Mouse (Mus musculus): ENCODE data around the gene Pdcd4. TPM values are rescaled to one million over a fixed set of nuclear protein-coding genes. Genes with fewer than 3 reads are reported as not detected.

Pdcd4 gene
- polyA plus RNA-seq, 1 experiment: 2.4 TPM

DNA sequence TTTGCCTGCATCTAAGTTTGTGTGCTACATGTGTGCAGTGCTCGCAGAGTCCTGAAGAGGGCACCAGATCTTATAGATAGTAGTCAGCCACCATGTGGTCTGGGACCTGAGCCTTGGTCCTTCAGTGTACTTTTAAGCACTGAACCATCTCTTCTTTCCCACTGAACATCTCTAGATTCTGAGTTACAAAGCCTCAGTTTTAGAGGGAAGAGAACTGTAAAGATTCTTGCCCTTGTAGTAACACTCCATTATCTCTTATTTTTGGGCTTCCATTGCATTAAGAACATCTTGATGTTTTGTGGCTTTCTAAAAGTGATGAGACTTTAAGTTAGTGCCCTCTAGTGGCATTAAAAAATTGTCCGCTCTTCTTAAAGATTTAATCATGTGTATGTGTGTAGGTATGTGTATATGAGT, 33.3 kb downstream of the Pdcd4 start:
- no peak for TF ChIP-seq MYOG (IDR thresholded peaks at IDR 0.05; ENCODE audit: control insufficient read depth, extremely low read depth, insufficient read length)
- TF ChIP-seq MYOD1 (IDR thresholded peaks at IDR 0.05; ENCODE audit: control insufficient read depth, insufficient read length, low read depth): no peak
- TF ChIP-seq USF1 (IDR thresholded peaks at IDR 0.05; ENCODE audit: low read depth): no peak
- no peak for TF ChIP-seq MAX (IDR thresholded peaks at IDR 0.05)
- TF ChIP-seq CTCF (IDR thresholded peaks at IDR 0.05; ENCODE audit: control insufficient read depth, insufficient read depth, insufficient read length): no peak
- Histone ChIP-seq H3ac (ENCODE audit: control insufficient read depth, insufficient read length, low read depth) (no peak overlapping the region), H3K79me3 (ENCODE audit: low read depth) (no peaks in the 10 kb centered on the region), H3K27me3 (ENCODE audit: control insufficient read depth, insufficient read depth, insufficient read length) (no peaks in the 10 kb centered on the region), H3K79me2 (ENCODE audit: control insufficient read depth, insufficient read depth) (no peaks in the 10 kb centered on the region), H3K4me3 (ENCODE audit: insufficient read depth, poor library complexity, severe bottlenecking) (no peak overlapping the region), H3K36me3 (ENCODE audit: control insufficient read depth, insufficient read depth) (peaks cover 2% of the 10 kb centered on the region)

DNA sequence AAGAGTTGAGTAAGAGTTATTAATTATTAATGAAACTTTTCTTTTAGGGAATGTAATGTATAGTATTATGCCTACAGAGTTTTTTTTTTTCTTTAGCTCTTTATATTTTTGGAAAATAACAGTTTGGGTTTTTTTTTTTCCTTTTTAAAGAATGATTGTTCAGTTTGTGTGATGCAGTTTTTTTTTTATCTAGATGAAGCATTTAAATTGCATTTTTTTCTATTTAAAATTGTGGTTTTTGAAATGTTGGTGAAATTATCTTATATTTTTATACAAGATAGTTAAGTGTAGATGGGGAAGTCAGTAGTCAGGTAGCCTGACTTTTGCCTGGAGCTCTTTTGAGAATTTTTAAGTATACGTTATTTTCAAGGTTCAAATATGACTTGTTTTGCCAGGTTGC, 34.7 kb downstream of the Pdcd4 start:
- no peaks in the 10 kb centered on the region for H3K27me3 ChIP-seq (ENCODE audit: control insufficient read depth, insufficient read depth, insufficient read length)
- no peaks in the 10 kb centered on the region for H3K79me2 ChIP-seq (ENCODE audit: control insufficient read depth, insufficient read depth)
- H3K36me3 ChIP-seq (ENCODE audit: control insufficient read depth, insufficient read depth): peaks cover 15% of the 10 kb centered on the region
- H3ac ChIP-seq (ENCODE audit: control insufficient read depth, insufficient read length, low read depth): no peak overlapping the region
- H3K4me3 ChIP-seq (ENCODE audit: insufficient read depth, poor library complexity, severe bottlenecking): no peak overlapping the region
- H3K79me3 ChIP-seq (ENCODE audit: low read depth): no peaks in the 10 kb centered on the region
- TF ChIP-seq CEBPB (IDR thresholded peaks at IDR 0.05; ENCODE audit: low read depth): no peak
- no peak for TF ChIP-seq MAX (IDR thresholded peaks at IDR 0.05)
- TF ChIP-seq MYOD1 (IDR thresholded peaks at IDR 0.05; ENCODE audit: control insufficient read depth, insufficient read length, low read depth): no peak
- no peak for TF ChIP-seq MYOG (IDR thresholded peaks at IDR 0.05; ENCODE audit: control insufficient read depth, extremely low read depth, insufficient read length)
- TF ChIP-seq USF1 (IDR thresholded peaks at IDR 0.05; ENCODE audit: low read depth): no peak
- TF ChIP-seq CTCF (IDR thresholded peaks at IDR 0.05; ENCODE audit: control insufficient read depth, insufficient read depth, insufficient read length): no peak

DNA sequence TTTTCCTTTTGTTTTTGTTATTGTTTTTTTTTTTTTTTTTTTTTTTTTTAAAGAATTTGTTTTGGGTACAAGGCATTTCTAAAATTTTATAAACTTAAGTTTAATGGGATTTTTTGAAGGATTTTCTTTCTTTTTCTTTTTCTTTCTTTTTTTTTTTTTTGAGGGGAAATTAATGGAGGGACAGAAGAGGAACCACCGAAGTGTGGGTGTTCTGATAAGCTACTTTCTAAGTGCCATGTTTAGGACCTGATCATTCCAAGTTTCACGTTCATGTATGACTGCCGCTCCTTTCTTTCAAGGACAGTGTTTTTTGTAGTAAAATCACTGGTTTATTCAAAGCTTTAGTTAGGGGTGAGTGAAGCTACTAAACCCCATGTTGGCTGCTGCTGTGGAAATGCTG, 37.2 kb downstream of the Pdcd4 start:
- no peak overlapping the region for H3K4me3 ChIP-seq (ENCODE audit: insufficient read depth, poor library complexity, severe bottlenecking)
- H3K36me3 ChIP-seq (ENCODE audit: control insufficient read depth, insufficient read depth): peaks cover 17% of the 10 kb centered on the region

DNA sequence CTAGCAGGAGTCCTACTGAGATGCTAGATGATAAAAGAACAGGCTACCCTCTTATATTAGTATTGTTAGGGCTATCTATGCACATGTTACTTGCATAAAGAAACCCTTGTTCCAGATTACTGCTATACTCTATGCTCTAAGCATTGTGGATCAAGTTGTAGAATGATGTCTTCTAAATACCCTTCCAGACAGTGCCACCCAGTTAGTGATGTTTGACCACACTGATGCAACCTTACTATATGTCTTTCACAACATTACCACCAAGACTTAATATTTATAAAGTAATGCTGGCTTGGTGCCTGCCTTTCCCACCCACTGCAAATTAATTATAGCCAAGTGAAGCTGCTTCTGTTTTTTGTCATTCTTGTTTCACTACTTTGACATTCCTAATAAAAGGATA, 41.0 kb downstream of the Pdcd4 start:
- no peaks in the 10 kb centered on the region for H3K79me3 ChIP-seq (ENCODE audit: low read depth)

More for the DNA sequence above, 37.2 kb downstream of the Pdcd4 start:
- Histone ChIP-seq H3ac (ENCODE audit: control insufficient read depth, insufficient read length, low read depth) (no peak overlapping the region), H3K79me2 (ENCODE audit: control insufficient read depth, insufficient read depth) (no peaks in the 10 kb centered on the region), H3K79me3 (ENCODE audit: low read depth) (no peaks in the 10 kb centered on the region), H3K27me3 (ENCODE audit: control insufficient read depth, insufficient read depth, insufficient read length) (no peaks in the 10 kb centered on the region)
- TF ChIP-seq USF1 (IDR thresholded peaks at IDR 0.05; ENCODE audit: low read depth): no peak
- TF ChIP-seq FOSL1 (IDR thresholded peaks at IDR 0.05; ENCODE audit: insufficient read depth, low read length, poor library complexity, severe bottlenecking): no peak

DNA sequence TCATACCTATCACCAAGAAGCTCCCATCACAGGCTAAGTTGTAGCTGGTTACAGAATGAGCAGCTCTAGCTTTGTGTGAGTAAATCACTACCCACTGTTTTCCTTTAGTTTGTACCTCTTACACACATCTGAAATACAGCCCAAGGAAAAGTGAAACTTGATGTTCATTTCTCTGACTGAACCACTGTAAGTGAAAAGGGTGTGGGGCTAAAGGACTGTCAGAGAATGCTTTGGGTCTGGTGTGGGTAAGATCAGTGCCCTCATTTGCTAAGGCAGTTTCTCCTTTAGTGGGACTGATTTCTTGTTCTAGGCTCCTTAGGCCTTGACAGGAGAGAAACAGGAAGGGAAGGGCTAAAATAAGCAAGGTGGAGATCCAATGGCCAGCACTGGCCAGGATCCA, 42.0 kb downstream of the Pdcd4 start:
- peaks cover 32% of the 10 kb centered on the region for H3K36me3 ChIP-seq (ENCODE audit: control insufficient read depth, insufficient read depth)

More for the DNA sequence above, 41.0 kb downstream of the Pdcd4 start:
- Histone ChIP-seq H3K4me3 (ENCODE audit: insufficient read depth, poor library complexity, severe bottlenecking) (no peak overlapping the region), H3ac (ENCODE audit: control insufficient read depth, insufficient read length, low read depth) (no peak overlapping the region), H3K27me3 (ENCODE audit: control insufficient read depth, insufficient read depth, insufficient read length) (no peaks in the 10 kb centered on the region), H3K36me3 (ENCODE audit: control insufficient read depth, insufficient read depth) (peaks cover 27% of the 10 kb centered on the region), H3K79me2 (ENCODE audit: control insufficient read depth, insufficient read depth) (no peaks in the 10 kb centered on the region)
- TF ChIP-seq CTCF (IDR thresholded peaks at IDR 0.05; ENCODE audit: control insufficient read depth, insufficient read depth, insufficient read length) (no peak), MAX (IDR thresholded peaks at IDR 0.05) (no peak), CEBPB (IDR thresholded peaks at IDR 0.05; ENCODE audit: low read depth) (no peak), MYOG (IDR thresholded peaks at IDR 0.05; ENCODE audit: control insufficient read depth, extremely low read depth, insufficient read length) (no peak), FOSL1 (IDR thresholded peaks at IDR 0.05; ENCODE audit: insufficient read depth, low read length, poor library complexity, severe bottlenecking) (no peak), USF1 (IDR thresholded peaks at IDR 0.05; ENCODE audit: low read depth) (no peak), MYOD1 (IDR thresholded peaks at IDR 0.05; ENCODE audit: control insufficient read depth, insufficient read length, low read depth) (no peak)

DNA sequence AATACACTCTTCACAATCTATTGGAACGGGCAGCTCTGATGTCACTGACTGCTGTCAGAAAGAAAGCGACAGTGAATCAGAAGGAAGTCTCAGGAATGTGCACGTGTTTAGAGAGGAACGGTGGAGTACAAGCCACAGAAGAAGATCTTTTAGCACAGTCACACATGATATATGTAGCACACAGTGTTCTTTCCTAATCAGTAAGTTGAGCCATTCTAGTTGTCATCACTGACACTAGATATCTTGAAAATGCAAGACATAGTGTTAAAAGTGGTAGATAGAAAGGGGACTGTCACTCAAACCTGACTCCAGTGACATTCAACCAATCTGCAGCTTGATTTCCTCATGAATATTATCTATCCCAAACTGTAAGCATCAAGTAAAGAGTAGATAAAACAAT, 47.4 kb downstream of the Pdcd4 start:
- TF ChIP-seq USF1 (IDR thresholded peaks at IDR 0.05; ENCODE audit: low read depth) (no peak), CTCF (IDR thresholded peaks at IDR 0.05; ENCODE audit: control insufficient read depth, insufficient read depth, insufficient read length) (no peak), MYOG (IDR thresholded peaks at IDR 0.05; ENCODE audit: control insufficient read depth, extremely low read depth, insufficient read length) (no peak), MAX (IDR thresholded peaks at IDR 0.05) (no peak), MYOD1 (IDR thresholded peaks at IDR 0.05; ENCODE audit: control insufficient read depth, insufficient read length, low read depth) (no peak), CEBPB (IDR thresholded peaks at IDR 0.05; ENCODE audit: low read depth) (no peak)
- Histone ChIP-seq H3K79me3 (ENCODE audit: low read depth) (no peaks in the 10 kb centered on the region), H3K79me2 (ENCODE audit: control insufficient read depth, insufficient read depth) (peaks cover 8% of the 10 kb centered on the region), H3K27me3 (ENCODE audit: control insufficient read depth, insufficient read depth, insufficient read length) (no peaks in the 10 kb centered on the region), H3K36me3 (ENCODE audit: control insufficient read depth, insufficient read depth) (peaks cover 14% of the 10 kb centered on the region), H3ac (ENCODE audit: control insufficient read depth, insufficient read length, low read depth) (no peak overlapping the region), H3K4me3 (ENCODE audit: insufficient read depth, poor library complexity, severe bottlenecking) (no peak overlapping the region)

More for the DNA sequence above, 42.0 kb downstream of the Pdcd4 start:
- Histone ChIP-seq H3ac (ENCODE audit: control insufficient read depth, insufficient read length, low read depth) (no peak overlapping the region), H3K27me3 (ENCODE audit: control insufficient read depth, insufficient read depth, insufficient read length) (no peaks in the 10 kb centered on the region), H3K79me2 (ENCODE audit: control insufficient read depth, insufficient read depth) (no peaks in the 10 kb centered on the region), H3K79me3 (ENCODE audit: low read depth) (no peaks in the 10 kb centered on the region), H3K4me3 (ENCODE audit: insufficient read depth, poor library complexity, severe bottlenecking) (no peak overlapping the region)
- TF ChIP-seq USF1 (IDR thresholded peaks at IDR 0.05; ENCODE audit: low read depth): no peak
- TF ChIP-seq MYOG (IDR thresholded peaks at IDR 0.05; ENCODE audit: control insufficient read depth, extremely low read depth, insufficient read length): no peak
- TF ChIP-seq MAX (IDR thresholded peaks at IDR 0.05): no peak
- TF ChIP-seq FOSL1 (IDR thresholded peaks at IDR 0.05; ENCODE audit: insufficient read depth, low read length, poor library complexity, severe bottlenecking): no peak
- TF ChIP-seq CTCF (IDR thresholded peaks at IDR 0.05; ENCODE audit: control insufficient read depth, insufficient read depth, insufficient read length): no peak
- TF ChIP-seq MYOD1 (IDR thresholded peaks at IDR 0.05; ENCODE audit: control insufficient read depth, insufficient read length, low read depth): no peak
- no peak for TF ChIP-seq CEBPB (IDR thresholded peaks at IDR 0.05; ENCODE audit: low read depth)
